Mouse (Mus musculus): ENCODE data around the gene Prss41. TPM values are rescaled to one million over a fixed set of nuclear protein-coding genes. Genes with fewer than 3 reads are reported as not detected.

Gene Prss41
- total RNA-seq, 2 experiments from 2014 or later = 1.6 to 2.1 TPM

Small RNAs within 50 kb of the gene (microRNA-seq; reads per million reads assigned to microRNA genes)
- gene Mir5125 = 0.50 to 1.3 reads per million in 2 experiments

Other genes with a start within 250 kb of the Prss41 start
- gene Zfp13, start 244.7 kb downstream of the Prss41 start, total RNA-seq (2021) = 10 to 100 TPM; 27.5 to 29.7 TPM
- not detected for gene Zscan10, start 243.3 kb downstream of the Prss41 start, total RNA-seq (2021)
- gene Mmp25, start 198.9 kb downstream of the Prss41 start, total RNA-seq (2021) = under 1 TPM; 0.14 TPM
- gene Bicdl2, start 183.7 kb downstream of the Prss41 start, total RNA-seq (2021) = not detected
- gene Hcfc1r1, start 170.6 kb downstream of the Prss41 start, total RNA-seq (2021) = 100 to 1,000 TPM; 126 to 130 TPM
- 1 to 10 TPM; 5.3 to 6.8 TPM for gene Thoc6, start 170.3 kb downstream of the Prss41 start, total RNA-seq (2021)
- gene Tnfrsf12a, start 166.7 kb downstream of the Prss41 start, total RNA-seq (2021) = 10 to 100 TPM; 10.2 to 12.7 TPM
- not detected for gene Cldn6, start 164.9 kb downstream of the Prss41 start, total RNA-seq (2021)
- under 1 TPM; 0.23 to 0.26 TPM for gene Cldn9, start 160.1 kb downstream of the Prss41 start, total RNA-seq (2021)
- under 1 TPM; 0.16 to 0.19 TPM for gene 1520401A03Rik, start 121.4 kb downstream of the Prss41 start, total RNA-seq (2021)
- gene Pkmyt1, start 117.8 kb downstream of the Prss41 start, total RNA-seq (2021) = 1 to 10 TPM; 5.3 to 5.4 TPM
- 10 to 100 TPM; 54.6 to 63.9 TPM for gene Paqr4, start 103.3 kb downstream of the Prss41 start, total RNA-seq (2021)
- under 1 TPM; 0.60 to 0.82 TPM for gene Kremen2, start 98.3 kb downstream of the Prss41 start, total RNA-seq (2021)
- gene Flywch1, start 72.6 kb downstream of the Prss41 start, total RNA-seq (2021) = 100 to 1,000 TPM; 459 to 507 TPM
- 10 to 100 TPM; 11.7 to 14.2 TPM for gene Flywch2, start 58.1 kb downstream of the Prss41 start, total RNA-seq (2021)
- 100 to 1,000 TPM; 548 to 585 TPM for gene Srrm2, start 53.6 kb downstream of the Prss41 start, total RNA-seq (2021)
- gene Elob, start 15.0 kb downstream of the Prss41 start, total RNA-seq (2021) = 100 to 1,000 TPM; 359 to 364 TPM
- gene Prss33, start 8.1 kb downstream of the Prss41 start, total RNA-seq (2021) = not detected
- gene Prss32, start 317 bp downstream of the Prss41 start, total RNA-seq (2021) = not detected
- gene Prss21, start 23.9 kb upstream of the Prss41 start, total RNA-seq (2021) = not detected
- gene Dcpp1, start 36.7 kb upstream of the Prss41 start, total RNA-seq (2021) = not detected
- not detected for gene Dcpp2, start 36.7 kb upstream of the Prss41 start, total RNA-seq (2021)
- gene Dcpp3, start 73.3 kb upstream of the Prss41 start, total RNA-seq (2021) = not detected
- gene Sbp, start 97.5 kb upstream of the Prss41 start, total RNA-seq (2021) = not detected
- not detected for gene Sbpl, start 111.1 kb upstream of the Prss41 start, total RNA-seq (2021)
- under 1 TPM in 1 of 2 experiments, not detected in 1; 0.45 TPM for gene Prss30, start 136.4 kb upstream of the Prss41 start, total RNA-seq (2021)
- 1 to 10 TPM; 1.5 to 2.0 TPM for gene Prss22, start 153.9 kb upstream of the Prss41 start, total RNA-seq (2021)
- not detected for gene Prss27, start 194.0 kb upstream of the Prss41 start, total RNA-seq (2021)
- 10 to 100 TPM; 22.5 to 23.8 TPM for gene Kctd5, start 229.3 kb upstream of the Prss41 start, total RNA-seq (2021)